Mouse (Mus musculus): ENCODE data around the gene Tubb4b. TPM values are rescaled to one million over a fixed set of nuclear protein-coding genes. Genes with fewer than 3 reads are reported as not detected.

Gene Tubb4b
- polyA plus RNA-seq (2012; rRNA removed): 449 and 524 TPM in 2 replicates

- no peak for DNase-seq (ENCODE audit: low read depth)
- TF ChIP-seq POLR2A (IDR thresholded peaks at IDR 0.05; ENCODE audit: borderline replicate concordance, extremely low read depth, insufficient read depth, insufficient read length, poor library complexity, severe bottlenecking) (peak; percentile 96), CTCF (IDR thresholded peaks at IDR 0.05; ENCODE audit: borderline replicate concordance, extremely low read depth, insufficient read depth, insufficient read length) (peak; percentile 14; the same call in 1 of the 2 replicates)
These were observed at the start of gene Tubb4b for GRCm38 (mm10) chr2:25224492-25224765. Tubb4b (minus strand) TSS chr2:25224702.

- TF ChIP-seq POLR2A (IDR thresholded peaks at IDR 0.05; ENCODE audit: borderline replicate concordance, extremely low read depth, insufficient read depth, insufficient read length, poor library complexity, severe bottlenecking) (no peak), CTCF (IDR thresholded peaks at IDR 0.05; ENCODE audit: borderline replicate concordance, extremely low read depth, insufficient read depth, insufficient read length) (no peak)
- DNase-seq (ENCODE audit: low read depth): no peak
These were observed 48.5 kb upstream of the Tubb4b start for GRCm38 (mm10) chr2:25273010-25273409.

GRCm38 (mm10) chr2:25272515-25272914 is 48.0 kb upstream of the Tubb4b start:
- no peak for TF ChIP-seq POLR2A (IDR thresholded peaks at IDR 0.05; ENCODE audit: borderline replicate concordance, extremely low read depth, insufficient read depth, insufficient read length, poor library complexity, severe bottlenecking)
- TF ChIP-seq CTCF (IDR thresholded peaks at IDR 0.05; ENCODE audit: borderline replicate concordance, extremely low read depth, insufficient read depth, insufficient read length): no peak
- no peak for DNase-seq (ENCODE audit: low read depth)

- TF ChIP-seq POLR2A (IDR thresholded peaks at IDR 0.05; ENCODE audit: borderline replicate concordance, extremely low read depth, insufficient read depth, insufficient read length, poor library complexity, severe bottlenecking) (peak; percentile 74; the same call in 1 of the 2 replicates), CTCF (IDR thresholded peaks at IDR 0.05; ENCODE audit: borderline replicate concordance, extremely low read depth, insufficient read depth, insufficient read length) (peak; percentile 11; the same call in 1 of the 2 replicates)
- DNase-seq (ENCODE audit: low read depth): peak; percentile 99
These were observed 47.5 kb upstream of the Tubb4b start, which contains the start of the genes Ssna1 and Anapc2 for GRCm38 (mm10) chr2:25271827-25272511. Ssna1 (minus strand) TSS chr2:25272438. Anapc2 (plus strand) TSS chr2:25272478.

GRCm38 (mm10) chr2:25267746-25268309 is 43.3 kb upstream of the Tubb4b start:
- no peak for TF ChIP-seq POLR2A (IDR thresholded peaks at IDR 0.05; ENCODE audit: borderline replicate concordance, extremely low read depth, insufficient read depth, insufficient read length, poor library complexity, severe bottlenecking)
- no peak for TF ChIP-seq CTCF (IDR thresholded peaks at IDR 0.05; ENCODE audit: borderline replicate concordance, extremely low read depth, insufficient read depth, insufficient read length)
- DNase-seq (ENCODE audit: low read depth): no peak

GRCm38 (mm10) chr2:25267241-25267640 is 42.7 kb upstream of the Tubb4b start:
- TF ChIP-seq POLR2A (IDR thresholded peaks at IDR 0.05; ENCODE audit: borderline replicate concordance, extremely low read depth, insufficient read depth, insufficient read length, poor library complexity, severe bottlenecking): no peak
- no peak for TF ChIP-seq CTCF (IDR thresholded peaks at IDR 0.05; ENCODE audit: borderline replicate concordance, extremely low read depth, insufficient read depth, insufficient read length)
- DNase-seq (ENCODE audit: low read depth): peak; percentile 61

GRCm38 (mm10) chr2:25266720-25267119 is 42.2 kb upstream of the Tubb4b start:
- TF ChIP-seq POLR2A (IDR thresholded peaks at IDR 0.05; ENCODE audit: borderline replicate concordance, extremely low read depth, insufficient read depth, insufficient read length, poor library complexity, severe bottlenecking) (no peak), CTCF (IDR thresholded peaks at IDR 0.05; ENCODE audit: borderline replicate concordance, extremely low read depth, insufficient read depth, insufficient read length) (no peak)
- DNase-seq (ENCODE audit: low read depth): peak; percentile 29

GRCm38 (mm10) chr2:25265897-25266656 is 41.6 kb upstream of the Tubb4b start:
- peak; percentile 50 for DNase-seq (ENCODE audit: low read depth)
- TF ChIP-seq CTCF (IDR thresholded peaks at IDR 0.05; ENCODE audit: borderline replicate concordance, extremely low read depth, insufficient read depth, insufficient read length) (no peak), POLR2A (IDR thresholded peaks at IDR 0.05; ENCODE audit: borderline replicate concordance, extremely low read depth, insufficient read depth, insufficient read length, poor library complexity, severe bottlenecking) (no peak)

- TF ChIP-seq CTCF (IDR thresholded peaks at IDR 0.05; ENCODE audit: borderline replicate concordance, extremely low read depth, insufficient read depth, insufficient read length) (no peak), POLR2A (IDR thresholded peaks at IDR 0.05; ENCODE audit: borderline replicate concordance, extremely low read depth, insufficient read depth, insufficient read length, poor library complexity, severe bottlenecking) (no peak)
- DNase-seq (ENCODE audit: low read depth): no peak
These were observed 40.3 kb upstream of the Tubb4b start for GRCm38 (mm10) chr2:25264851-25265250.

GRCm38 (mm10) chr2:25264286-25264660 is 39.8 kb upstream of the Tubb4b start:
- DNase-seq (ENCODE audit: low read depth): no peak

GRCm38 (mm10) chr2:25263623-25264285 is 39.3 kb upstream of the Tubb4b start:
- TF ChIP-seq CTCF (IDR thresholded peaks at IDR 0.05; ENCODE audit: borderline replicate concordance, extremely low read depth, insufficient read depth, insufficient read length) (no peak), POLR2A (IDR thresholded peaks at IDR 0.05; ENCODE audit: borderline replicate concordance, extremely low read depth, insufficient read depth, insufficient read length, poor library complexity, severe bottlenecking) (no peak)
- DNase-seq (ENCODE audit: low read depth): no peak

More at GRCm38 (mm10) chr2:25264286-25264660, 39.8 kb upstream of the Tubb4b start:
- TF ChIP-seq CTCF (IDR thresholded peaks at IDR 0.05; ENCODE audit: borderline replicate concordance, extremely low read depth, insufficient read depth, insufficient read length) (no peak), POLR2A (IDR thresholded peaks at IDR 0.05; ENCODE audit: borderline replicate concordance, extremely low read depth, insufficient read depth, insufficient read length, poor library complexity, severe bottlenecking) (no peak)
